Mouse (Mus musculus) gastrocnemius, adult 8-10 months (tissue): Measurements from ENCODE around the gene Gm7970. TPM values are rescaled to one million over a fixed set of nuclear protein-coding genes. Genes with fewer than 3 reads are reported as not detected.
"Not testable (repeated sequence)": the region's sequence is repeated elsewhere in the genome, so short reads cannot be mapped to it uniquely, and the experiment has no call there.

Experiments
- DNase-seq, 2 experiments: peaks; one replicate each; pipeline ENCODE4 v3.0.0; 2022; ENCODE audit warnings: low spot score in 2 of 2
- total RNA-seq, 4 experiments: library from RNA; stranded (reverse); gene quantifications; 2 replicates each; pipeline ENCODE4 v1.2.4; 2022

The Gm7970 gene
- not detected for total RNA-seq

- DNase-seq, result peak in 1 of 2 experiments; percentile 1
These were observed at the start of gene Gm7970 for GRCm38 (mm10) chr14:41555483-41555882. Gene Gm7970, minus strand, starts transcription at chr14:41555583.

GRCm38 (mm10) chr14:41600935-41601334, 45.6 kb upstream of the Gm7970 start:
- DNase-seq, result not testable (repeated sequence)

- not testable (repeated sequence) for DNase-seq
These were observed 31.0 kb upstream of the Gm7970 start for GRCm38 (mm10) chr14:41586346-41586745.

GRCm38 (mm10) chr14:41572911-41573310, 17.5 kb upstream of the Gm7970 start, which contains the start of gene 1700049E17Rik2:
Gene 1700049E17Rik2, plus strand, starts transcription at chr14:41573211.
- not testable (repeated sequence) for DNase-seq

GRCm38 (mm10) chr14:41524695-41525094, 30.7 kb downstream of the Gm7970 start:
- not testable (repeated sequence) for DNase-seq

- DNase-seq, result not testable (repeated sequence)
These were observed 34.7 kb downstream of the Gm7970 start for GRCm38 (mm10) chr14:41520683-41521082.

Other genes with a start within 250 kb of the Gm7970 start
- gene Gm5798, start 207.0 kb downstream of the Gm7970 start, total RNA-seq, result not detected
- not detected for gene Gm7945, start 169.2 kb downstream of the Gm7970 start, total RNA-seq
- gene Gm6482, start 147.3 kb downstream of the Gm7970 start, total RNA-seq, result not detected
- gene Gm7954, start 102.1 kb downstream of the Gm7970 start, total RNA-seq, result not detected
- gene Gm3486, start 66.1 kb downstream of the Gm7970 start, total RNA-seq, result not detected
- gene 1700049E17Rik2, start 17.6 kb upstream of the Gm7970 start, total RNA-seq, result not detected
- not detected for gene Gm3072, start 69.0 kb upstream of the Gm7970 start, total RNA-seq
- not detected for gene Gm3676, start 90.9 kb upstream of the Gm7970 start, total RNA-seq
- gene Gm8068, start 146.3 kb upstream of the Gm7970 start, total RNA-seq, result not detected
- gene Gm7929, start 195.0 kb upstream of the Gm7970 start, total RNA-seq, result not detected
- gene Gm47189, start 216.9 kb upstream of the Gm7970 start, total RNA-seq, result not detected